Mouse (Mus musculus) lung, embryonic 15.5 days (tissue): ENCODE data around the gene Tmem43. TPM values are rescaled to one million over a fixed set of nuclear protein-coding genes. Genes with fewer than 3 reads are reported as not detected.
A peak's percentile ranks its signal among the peaks of the same experiment; 100 is the strongest.

Source experiments
- ATAC-seq: fragments of 200-750 bp; cut with Nextera tagmentation; 2 replicates; pipeline ENCODE4 v1.8.0; 2017; ENCODE audit warnings: moderate number of reproducible peaks, borderline replicate concordance; ENCODE audit not compliant: low FRiP score, low TSS enrichment; ENCODE audit errors: extremely low read depth
- H3K27ac ChIP-seq: fragments of 300-500 bp; sonication (generic); 2 replicates; pipeline ENCODE4 v1.5.1; 2015; ENCODE audit warnings: moderate library complexity, mild to moderate bottlenecking, inconsistent platforms
- H3K27me3 ChIP-seq: fragments of 300-500 bp; sonication (generic); 2 replicates; pipeline ENCODE4 v1.6.1; 2015; ENCODE audit warnings: inconsistent platforms
- H3K36me3 ChIP-seq: fragments of 300-500 bp; sonication (generic); 2 replicates; pipeline ENCODE4 v1.6.1; 2015; ENCODE audit warnings: inconsistent platforms
- H3K4me1 ChIP-seq: fragments of 300-500 bp; sonication (generic); 2 replicates; pipeline ENCODE4 v1.6.1; 2015; ENCODE audit warnings: inconsistent platforms
- H3K4me2 ChIP-seq: fragments of 300-500 bp; sonication (generic); 2 replicates; pipeline ENCODE4 v1.6.1; 2015; ENCODE audit warnings: inconsistent platforms, mild to moderate bottlenecking, moderate library complexity
- H3K4me3 ChIP-seq: fragments of 300-500 bp; sonication (generic); 2 replicates; pipeline ENCODE4 v1.5.1; 2015; ENCODE audit warnings: mild to moderate bottlenecking, inconsistent platforms
- H3K9ac ChIP-seq: fragments of 300-500 bp; sonication (generic); 2 replicates; pipeline ENCODE4 v1.6.1; 2015; ENCODE audit warnings: inconsistent platforms
- H3K9me3 ChIP-seq: fragments of 300-500 bp; sonication (generic); 2 replicates; pipeline ENCODE4 v1.6.1; 2016; ENCODE audit warnings: inconsistent platforms
- WGBS: fragments of 180-500 bp; shearing (Covaris S2); methylation state at CpG from one replicate; pipeline ENCODE4 v1.1.7; 2015; 5-methylcytosine and 5-hydroxymethylcytosine counted together
- polyA plus RNA-seq: library from polyadenylated mRNA; unstranded; fragments of >200 nt; fragmentation: Nextera tagmentation; extraction: Ambion mirVana; gene quantifications from 2 replicates; pipeline ENCODE4 v1.2.1, GENCODE M21; 2015

Tmem43 gene
- 50.9 and 52.5 TPM in 2 replicates for polyA plus RNA-seq

- Histone ChIP-seq H3K27ac (peak within 1 kb of the TSS; percentile 76), H3K9me3 (no peaks in the 10 kb centered on the region), H3K4me1 (peaks cover 20% of the 10 kb centered on the region), H3K4me3 (peak within 1 kb of the TSS; percentile 87), H3K9ac (peak within 1 kb of the TSS; percentile 84), H3K27me3 (no peaks in the 10 kb centered on the region), H3K4me2 (peak within 1 kb of the TSS; percentile 76), H3K36me3 (peaks cover 10% of the 10 kb centered on the region; the same call in 1 of the 2 replicates)
- under 1% methylated on average over 74 of the region's 74 CpGs for WGBS
- peak; percentile 97 for ATAC-seq
Observed at GRCm38 (mm10) chr6:91472868-91473804, at the start of gene Tmem43, which contains the start of gene Chchd4. Gene Tmem43 (plus strand): TSS chr6:91473703. Gene Chchd4 (minus strand): TSS chr6:91473546.

GRCm38 (mm10) chr6:91424151-91424550 lies 49.4 kb upstream of the Tmem43 start:
- no peak overlapping the region for H3K9ac ChIP-seq
- no peaks in the 10 kb centered on the region for H3K36me3 ChIP-seq
- no peaks in the 10 kb centered on the region for H3K9me3 ChIP-seq
- H3K4me1 ChIP-seq = no peaks in the 10 kb centered on the region
- no peak overlapping the region for H3K4me2 ChIP-seq
- no peak overlapping the region for H3K27ac ChIP-seq
- 40% methylated on average over 4 of the region's 4 CpGs for WGBS
- no peak overlapping the region for H3K4me3 ChIP-seq
- ATAC-seq = no peak
- no peaks in the 10 kb centered on the region for H3K27me3 ChIP-seq

- WGBS = 2% methylated on average over 30 of the region's 30 CpGs
- Histone ChIP-seq H3K36me3 (no peaks in the 10 kb centered on the region), H3K9me3 (no peaks in the 10 kb centered on the region), H3K4me1 (peaks cover 4% of the 10 kb centered on the region; the same call in 1 of the 2 replicates), H3K4me3 (peak overlapping the region; percentile 60), H3K27ac (no peak overlapping the region), H3K9ac (peak overlapping the region; percentile 60), H3K27me3 (peaks cover 19% of the 10 kb centered on the region; the same call in 1 of the 2 replicates), H3K4me2 (peak overlapping the region; percentile 77)
- peak; percentile 97 for ATAC-seq
Observed at GRCm38 (mm10) chr6:91440474-91441144, 32.9 kb upstream of the Tmem43 start.

GRCm38 (mm10) chr6:91441145-91441662 lies 32.3 kb upstream of the Tmem43 start:
- no peaks in the 10 kb centered on the region for H3K36me3 ChIP-seq
- peak overlapping the region; percentile 77 for H3K4me2 ChIP-seq
- peak overlapping the region; percentile 60 for H3K4me3 ChIP-seq
- peak overlapping the region; percentile 60 for H3K9ac ChIP-seq
- ATAC-seq = peak; percentile 37; the same call in 1 of the 2 replicates
- H3K9me3 ChIP-seq = no peaks in the 10 kb centered on the region
- peaks cover 4% of the 10 kb centered on the region; the same call in 1 of the 2 replicates for H3K4me1 ChIP-seq
- no peak overlapping the region for H3K27ac ChIP-seq
- WGBS = under 1% methylated on average over 19 of the region's 19 CpGs
- H3K27me3 ChIP-seq = peaks cover 19% of the 10 kb centered on the region; the same call in 1 of the 2 replicates

- no peak for ATAC-seq
- H3K4me3 ChIP-seq = no peak overlapping the region
- 75% methylated on average over 3 of the region's 3 CpGs for WGBS
- no peak overlapping the region for H3K27ac ChIP-seq
- H3K27me3 ChIP-seq = no peaks in the 10 kb centered on the region
- no peak overlapping the region for H3K9ac ChIP-seq
- H3K4me1 ChIP-seq = peaks cover 4% of the 10 kb centered on the region; the same call in 1 of the 2 replicates
- no peaks in the 10 kb centered on the region for H3K36me3 ChIP-seq
- no peaks in the 10 kb centered on the region for H3K9me3 ChIP-seq
- H3K4me2 ChIP-seq = no peak overlapping the region
Observed at GRCm38 (mm10) chr6:91445316-91445715, 28.2 kb upstream of the Tmem43 start.

- no peak overlapping the region for H3K27ac ChIP-seq
- 35% methylated on average over 3 of the region's 3 CpGs for WGBS
Observed at GRCm38 (mm10) chr6:91449472-91450225, 23.9 kb upstream of the Tmem43 start.

GRCm38 (mm10) chr6:91452056-91452455 lies 21.4 kb upstream of the Tmem43 start:
- 38% methylated on average over 1 of the region's 1 CpGs for WGBS
- no peak for ATAC-seq
- H3K9me3 ChIP-seq = no peaks in the 10 kb centered on the region
- no peak overlapping the region for H3K4me2 ChIP-seq
- H3K4me3 ChIP-seq = no peak overlapping the region
- H3K27me3 ChIP-seq = no peaks in the 10 kb centered on the region
- H3K9ac ChIP-seq = no peak overlapping the region
- no peaks in the 10 kb centered on the region for H3K4me1 ChIP-seq
- H3K36me3 ChIP-seq = no peaks in the 10 kb centered on the region
- no peak overlapping the region for H3K27ac ChIP-seq

More at GRCm38 (mm10) chr6:91449472-91450225, 23.9 kb upstream of the Tmem43 start:
- Histone ChIP-seq H3K36me3 (no peaks in the 10 kb centered on the region), H3K9me3 (no peaks in the 10 kb centered on the region), H3K4me3 (no peak overlapping the region), H3K4me1 (no peaks in the 10 kb centered on the region), H3K27me3 (no peaks in the 10 kb centered on the region), H3K9ac (no peak overlapping the region), H3K4me2 (no peak overlapping the region)
- no peak for ATAC-seq

GRCm38 (mm10) chr6:91454546-91454945 lies 19.0 kb upstream of the Tmem43 start:
- H3K4me2 ChIP-seq = no peak overlapping the region
- no peaks in the 10 kb centered on the region for H3K36me3 ChIP-seq
- ATAC-seq = no peak
- H3K9me3 ChIP-seq = no peaks in the 10 kb centered on the region
- no peak overlapping the region for H3K27ac ChIP-seq
- no peak overlapping the region for H3K9ac ChIP-seq
- H3K4me3 ChIP-seq = no peak overlapping the region
- H3K27me3 ChIP-seq = no peaks in the 10 kb centered on the region
- 25% methylated on average over 5 of the region's 5 CpGs for WGBS
- no peaks in the 10 kb centered on the region for H3K4me1 ChIP-seq

GRCm38 (mm10) chr6:91459471-91459870 lies 14.0 kb upstream of the Tmem43 start:
- H3K4me3 ChIP-seq = no peak overlapping the region
- peaks cover 18% of the 10 kb centered on the region for H3K36me3 ChIP-seq
- no peak overlapping the region for H3K27ac ChIP-seq
- no peak overlapping the region for H3K4me2 ChIP-seq
- ATAC-seq = no peak
- H3K4me1 ChIP-seq = no peaks in the 10 kb centered on the region
- no peak overlapping the region for H3K9ac ChIP-seq
- 78% methylated on average over 1 of the region's 1 CpGs for WGBS
- H3K27me3 ChIP-seq = no peaks in the 10 kb centered on the region
- no peaks in the 10 kb centered on the region for H3K9me3 ChIP-seq

GRCm38 (mm10) chr6:91465756-91466155 lies 7.7 kb upstream of the Tmem43 start:
- WGBS = 89% methylated on average over 2 of the region's 2 CpGs
- Histone ChIP-seq H3K36me3 (peaks cover 49% of the 10 kb centered on the region), H3K9me3 (no peaks in the 10 kb centered on the region), H3K4me1 (no peaks in the 10 kb centered on the region), H3K4me2 (no peak overlapping the region), H3K27ac (no peak overlapping the region), H3K4me3 (no peak overlapping the region), H3K27me3 (no peaks in the 10 kb centered on the region), H3K9ac (no peak overlapping the region)
- ATAC-seq = no peak

GRCm38 (mm10) chr6:91467106-91467505 lies 6.4 kb upstream of the Tmem43 start:
- no peak overlapping the region for H3K9ac ChIP-seq
- no peaks in the 10 kb centered on the region for H3K9me3 ChIP-seq
- no peak overlapping the region for H3K4me2 ChIP-seq
- H3K27me3 ChIP-seq = no peaks in the 10 kb centered on the region
- peaks cover 4% of the 10 kb centered on the region for H3K4me1 ChIP-seq
- H3K36me3 ChIP-seq = peaks cover 50% of the 10 kb centered on the region
- 83% methylated on average over 1 of the region's 1 CpGs for WGBS
- no peak for ATAC-seq
- no peak overlapping the region for H3K27ac ChIP-seq
- H3K4me3 ChIP-seq = no peak overlapping the region
